Mouse (Mus musculus) heart, postnatal 4 days (tissue): ENCODE measurements around the gene Ier2. TPM values are rescaled to one million over a fixed set of nuclear protein-coding genes. Genes with fewer than 3 reads are reported as not detected.
A peak's percentile ranks its signal among the peaks of the same experiment; 100 is the strongest.

ENCODE experiments used
- DNase-seq: peaks from one replicate; pipeline ENCODE4 v3.0.0; 2021
- total RNA-seq, 2 experiments: library from RNA; stranded (reverse); gene quantifications; 2 replicates each; pipeline ENCODE4 v1.2.3; 2021

Ier2 gene
- total RNA-seq: 10 to 100 TPM; 33.3 to 35.5 TPM

GRCm38 (mm10) chr8:84662581-84663065 is at the start of gene Ier2:
TSS of gene Ier2 (minus strand) at chr8:84662852.
- peak; percentile 96 for DNase-seq

- DNase-seq: peak; percentile 70
Observed at GRCm38 (mm10) chr8:84711933-84712758, 49.5 kb upstream of the Ier2 start.

- no peak for DNase-seq
Observed at GRCm38 (mm10) chr8:84711312-84711711, 48.7 kb upstream of the Ier2 start.

GRCm38 (mm10) chr8:84709931-84710330 is 47.3 kb upstream of the Ier2 start:
- DNase-seq: no peak

GRCm38 (mm10) chr8:84708774-84709475 is 46.3 kb upstream of the Ier2 start:
- peak; percentile 92 for DNase-seq

GRCm38 (mm10) chr8:84708071-84708541 is 45.5 kb upstream of the Ier2 start:
- no peak for DNase-seq

GRCm38 (mm10) chr8:84707267-84707883 is 44.7 kb upstream of the Ier2 start:
- no peak for DNase-seq

- DNase-seq: no peak
Observed at GRCm38 (mm10) chr8:84706610-84707266, 44.1 kb upstream of the Ier2 start.

GRCm38 (mm10) chr8:84705960-84706359 is 43.3 kb upstream of the Ier2 start:
- DNase-seq: no peak

- peak; percentile 56 for DNase-seq
Observed at GRCm38 (mm10) chr8:84704867-84705831, 42.5 kb upstream of the Ier2 start.

- peak; percentile 90 for DNase-seq
Observed at GRCm38 (mm10) chr8:84704356-84704755, 41.7 kb upstream of the Ier2 start.

- no peak for DNase-seq
Observed at GRCm38 (mm10) chr8:84703466-84704249, 41.0 kb upstream of the Ier2 start.

- no peak for DNase-seq
Observed at GRCm38 (mm10) chr8:84702963-84703465, 40.4 kb upstream of the Ier2 start.

GRCm38 (mm10) chr8:84702561-84702960 is 39.9 kb upstream of the Ier2 start:
- DNase-seq: no peak

- peak; percentile 81 for DNase-seq
Observed at GRCm38 (mm10) chr8:84700941-84701911, 38.6 kb upstream of the Ier2 start, which contains the start of gene Lyl1. TSS of gene Lyl1 (plus strand) at chr8:84701457.

- DNase-seq: no peak
Observed at GRCm38 (mm10) chr8:84700526-84700925, 37.9 kb upstream of the Ier2 start.

GRCm38 (mm10) chr8:84699861-84700322 is 37.2 kb upstream of the Ier2 start:
- DNase-seq: peak; percentile 79

- DNase-seq: peak; percentile 72
Observed at GRCm38 (mm10) chr8:84698929-84699401, 36.3 kb upstream of the Ier2 start.
